7 mouse cellular contexts compared by ENCODE assay signal in the genomic region with DNA sequence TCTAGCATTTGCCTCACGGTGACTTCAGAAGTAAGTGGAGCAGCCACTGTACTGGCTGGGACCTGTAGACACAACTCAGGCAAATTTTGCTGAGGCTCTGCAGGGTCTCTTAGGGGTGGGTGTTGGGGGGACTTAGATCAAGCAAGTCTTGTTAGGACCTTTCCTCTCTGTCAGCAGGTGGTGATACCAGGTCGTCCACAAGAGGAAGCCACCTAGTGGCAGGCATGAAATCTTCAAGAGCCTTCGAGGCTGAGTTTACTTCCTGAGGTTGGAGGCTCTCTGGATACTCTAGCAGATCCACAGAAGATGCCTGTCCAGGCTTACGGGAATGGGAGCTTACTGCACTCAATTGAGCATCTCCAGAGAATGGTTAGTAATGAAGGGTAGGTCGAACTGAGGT.
DNase-seq lines count a peak whose midpoint lies in the region; ATAC-seq and TF ChIP-seq lines count a peak whose summit lies in the region.

No protein-coding gene starts in this region.

- no peaks in the 10 kb centered on the region for H3K9me3 ChIP-seq in kidney, embryonic 15.5 days (replicated peaks)
- H3K9me3 ChIP-seq in ES-Bruce4 (replicated peaks; ENCODE audit: control insufficient read depth, insufficient read depth, low read length, poor library complexity, severe bottlenecking), result no peaks in the 10 kb centered on the region

- TF ChIP-seq EP300 in ES-Bruce4 (IDR thresholded peaks at IDR 0.05; ENCODE audit: insufficient read depth, low read depth, low read length), result no peak

- 48% methylated on average over 5 of the region's 5 CpGs for WGBS in kidney, adult 2 months
- 56% methylated on average over 5 of the region's 5 CpGs for WGBS in kidney, embryonic 15.5 days

- no peak overlapping the region for H3K4me3 ChIP-seq in kidney, adult 2 months (ENCODE audit: insufficient read depth, low read depth, low read length)
- no peak overlapping the region for H3K4me3 ChIP-seq in kidney, embryonic 15.5 days (replicated peaks)
- H3K4me3 ChIP-seq in ES-Bruce4 (ENCODE audit: low read depth, low read length), result no peak overlapping the region

- H3K27ac ChIP-seq in kidney, adult 2 months (ENCODE audit: insufficient read depth, low read depth, low read length), result no peak overlapping the region
- H3K27ac ChIP-seq in kidney, embryonic 15.5 days, result no peak overlapping the region
- H3K27ac ChIP-seq in ES-Bruce4 (ENCODE audit: insufficient read depth, low read length), result no peak overlapping the region

- no peak overlapping the region for H3K9ac ChIP-seq in kidney, embryonic 15.5 days
- no peak overlapping the region for H3K9ac ChIP-seq in ES-Bruce4 (ENCODE audit: low read depth, poor library complexity, severe bottlenecking)

- no peaks in the 10 kb centered on the region for H3K27me3 ChIP-seq in kidney, adult 2 months (replicated peaks; ENCODE audit: control insufficient read depth, insufficient read depth, low read length)
- no peaks in the 10 kb centered on the region for H3K27me3 ChIP-seq in kidney, embryonic 15.5 days
- H3K27me3 ChIP-seq in ES-Bruce4 (ENCODE audit: control insufficient read depth, insufficient read depth, low read length, poor library complexity, severe bottlenecking), result no peaks in the 10 kb centered on the region

- H3K36me3 ChIP-seq in kidney, adult 2 months (ENCODE audit: control insufficient read depth, insufficient read depth, low read length), result no peaks in the 10 kb centered on the region
- peaks cover 7% of the 10 kb centered on the region; the same call in 1 of the 2 replicates for H3K36me3 ChIP-seq in kidney, embryonic 15.5 days
- no peaks in the 10 kb centered on the region for H3K36me3 ChIP-seq in ES-Bruce4 (ENCODE audit: control insufficient read depth, insufficient read depth, low read length, poor library complexity, severe bottlenecking)

- no peaks in the 10 kb centered on the region for H3K4me1 ChIP-seq in kidney, adult 2 months (ENCODE audit: control insufficient read depth, insufficient read depth, low read length)
- H3K4me1 ChIP-seq in kidney, embryonic 15.5 days, result no peaks in the 10 kb centered on the region
- no peaks in the 10 kb centered on the region for H3K4me1 ChIP-seq in ES-Bruce4 (ENCODE audit: control insufficient read depth, insufficient read depth, low read length)

- peak; percentile 65 for TF ChIP-seq CTCF in kidney, adult 2 months (conservative IDR thresholded peaks at IDR 0.05; ENCODE audit: insufficient read depth, insufficient read length, low read depth, low read length)
- TF ChIP-seq CTCF in ES-Bruce4 (IDR thresholded peaks at IDR 0.05; ENCODE audit: low read depth, low read length), result peak; percentile 33

- TF ChIP-seq POLR2A in kidney, adult 2 months (IDR thresholded peaks at IDR 0.05; ENCODE audit: low read depth, low read length), result no peak
- TF ChIP-seq POLR2A in ES-Bruce4 (IDR thresholded peaks at IDR 0.05; ENCODE audit: insufficient read depth, low read length), result no peak

- ATAC-seq in kidney, embryonic 15.5 days (replicated peaks; ENCODE audit: low FRiP score), result no peak

- DNase-seq in kidney, adult 2 months, result peak; percentile 59
- DNase-seq in embryo, embryonic 11 days, result peak; percentile 28
- DNase-seq in retina, postnatal 1 day, result peak; percentile 22
- no peak for DNase-seq in gastrocnemius, postnatal 25 days
- no peak for DNase-seq in layer of hippocampus, postnatal 36 days

- H3K4me2 ChIP-seq in kidney, embryonic 15.5 days, result no peak overlapping the region

Comparison
In these comparisons a context has a peak if more than half of its experiments do, and no peak if none do; other contexts are left out.
1. DNase-seq: peak in kidney, adult 2 months (single experiment), embryo, embryonic 11 days (single experiment) and retina, postnatal 1 day (single experiment); none in gastrocnemius, postnatal 25 days (single experiment) and layer of hippocampus, postnatal 36 days (0 of 2).